Mouse (Mus musculus) forebrain, embryonic 16.5 days (tissue): ENCODE results near the gene Ldlrap1. TPM values are rescaled to one million over a fixed set of nuclear protein-coding genes. Genes with fewer than 3 reads are reported as not detected.

Experiments
- ATAC-seq: fragments of 200-750 bp; cut with Nextera tagmentation; 2 replicates; pipeline ENCODE4 v1.8.0; 2017; ENCODE audit warnings: mild to moderate bottlenecking, moderate library complexity
- H3K27ac ChIP-seq: fragments of 300-500 bp; sonication (generic); 2 replicates; pipeline ENCODE4 v1.5.1; 2014; ENCODE audit warnings: low read length, control low read depth
- H3K27me3 ChIP-seq: fragments of 300-500 bp; sonication (generic); replicated peaks from 2 replicates; pipeline ENCODE4 v1.6.1; 2014; ENCODE audit warnings: low read length; ENCODE audit not compliant: control insufficient read depth, insufficient read depth
- H3K36me3 ChIP-seq: fragments of 300-500 bp; sonication (generic); 2 replicates; pipeline ENCODE4 v1.6.1; 2014; ENCODE audit not compliant: control insufficient read depth, insufficient read depth
- H3K4me1 ChIP-seq: fragments of 300-500 bp; sonication (generic); replicated peaks from 2 replicates; pipeline ENCODE4 v1.6.1; 2014; ENCODE audit warnings: low read length; ENCODE audit not compliant: control insufficient read depth, insufficient read depth
- H3K4me2 ChIP-seq: fragments of 300-500 bp; sonication (generic); 2 replicates; pipeline ENCODE4 v1.6.1; 2014; ENCODE audit warnings: mild to moderate bottlenecking, low read length, control low read depth
- H3K4me3 ChIP-seq: fragments of 300-500 bp; sonication (generic); replicated peaks from 2 replicates; pipeline ENCODE4 v1.5.1; 2014; ENCODE audit warnings: mild to moderate bottlenecking, low read length, control low read depth
- H3K9ac ChIP-seq: fragments of 300-500 bp; sonication (generic); replicated peaks from 2 replicates; pipeline ENCODE4 v1.6.1; 2014; ENCODE audit warnings: low read depth, low read length, control low read depth
- H3K9me3 ChIP-seq: fragments of 300-500 bp; sonication (generic); 2 replicates; pipeline ENCODE4 v1.6.1; 2016; ENCODE audit warnings: low read length; ENCODE audit not compliant: control insufficient read depth
- WGBS: fragments of 180-500 bp; shearing (Covaris S2); extraction: QIAGEN DNeasy Blood & Tissue Kit; methylation state at CpG from one replicate; pipeline ENCODE4 v1.1.7; 2014; 5-methylcytosine and 5-hydroxymethylcytosine counted together
- polyA plus RNA-seq: library from polyadenylated mRNA; unstranded; fragments of >200 nt; fragmentation: Nextera tagmentation; extraction: Ambion mirVana; gene quantifications from 2 replicates; pipeline ENCODE4 v1.2.1, GENCODE M21; 2015

Gene Ldlrap1
- polyA plus RNA-seq, 1 experiment from 2014 or later = 2.9 TPM

DNA sequence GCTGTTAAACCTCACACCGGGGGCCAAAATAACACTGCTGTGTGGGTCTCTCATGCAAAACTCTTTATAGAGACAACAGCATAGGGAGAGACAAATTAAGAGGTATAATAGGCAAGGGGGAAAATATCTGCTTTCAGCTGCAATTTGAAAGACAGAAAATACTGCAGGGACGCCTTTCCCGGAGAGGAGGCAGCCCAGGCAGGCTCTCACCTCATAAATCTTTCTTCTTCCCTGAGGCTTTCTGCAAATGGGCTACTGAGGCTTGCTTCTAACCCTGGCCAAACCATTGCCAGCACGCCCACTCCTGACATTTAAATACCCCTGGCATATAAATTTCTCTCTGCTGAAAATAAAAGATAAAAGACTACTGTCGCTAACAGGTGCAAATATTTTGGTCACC lies 62.5 kb downstream of the Ldlrap1 start:
- Histone ChIP-seq H3K9ac (no peak overlapping the region), H3K27ac (no peak overlapping the region), H3K4me3 (no peak overlapping the region)

DNA sequence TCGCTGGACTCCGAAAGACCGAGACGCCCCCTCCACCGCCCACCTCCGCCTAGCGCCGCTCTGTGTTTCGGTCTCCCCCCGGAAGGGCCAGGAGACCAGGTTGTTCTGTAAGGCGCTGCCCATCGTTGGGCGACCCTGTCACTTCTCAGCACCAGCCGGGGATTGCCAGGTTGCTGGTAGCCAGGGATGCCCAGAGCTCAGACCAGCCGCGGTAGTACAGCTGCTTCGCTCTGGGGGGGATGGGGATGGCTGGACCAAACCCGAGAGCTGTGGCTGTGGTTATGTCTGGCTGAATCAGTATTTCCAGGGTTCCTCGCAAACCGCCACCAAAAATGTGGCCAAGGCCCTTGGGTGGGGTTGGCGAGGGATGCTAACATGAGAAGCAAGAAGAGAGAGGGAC lies 63.2 kb downstream of the Ldlrap1 start:
- peak overlapping the region; percentile 72 for H3K4me3 ChIP-seq
- peak overlapping the region; percentile 60 for H3K27ac ChIP-seq
- no peaks in the 10 kb centered on the region for H3K36me3 ChIP-seq
- H3K9me3 ChIP-seq = no peaks in the 10 kb centered on the region
- ATAC-seq = peak; percentile 38
- under 1% methylated on average over 21 of the region's 21 CpGs for WGBS
- peaks cover 4% of the 10 kb centered on the region; the same call in 1 of the 2 replicates for H3K27me3 ChIP-seq
- peaks cover 36% of the 10 kb centered on the region for H3K4me1 ChIP-seq
- H3K9ac ChIP-seq = peak overlapping the region; percentile 72
- peak overlapping the region; percentile 99 for H3K4me2 ChIP-seq

More for the DNA sequence above, 62.5 kb downstream of the Ldlrap1 start:
- no peak overlapping the region for H3K4me2 ChIP-seq
- no peaks in the 10 kb centered on the region for H3K36me3 ChIP-seq
- ATAC-seq = no peak
- H3K27me3 ChIP-seq = peaks cover 4% of the 10 kb centered on the region; the same call in 1 of the 2 replicates
- H3K4me1 ChIP-seq = peaks cover 36% of the 10 kb centered on the region
- WGBS = 64% methylated on average over 5 of the region's 5 CpGs
- H3K9me3 ChIP-seq = no peaks in the 10 kb centered on the region

DNA sequence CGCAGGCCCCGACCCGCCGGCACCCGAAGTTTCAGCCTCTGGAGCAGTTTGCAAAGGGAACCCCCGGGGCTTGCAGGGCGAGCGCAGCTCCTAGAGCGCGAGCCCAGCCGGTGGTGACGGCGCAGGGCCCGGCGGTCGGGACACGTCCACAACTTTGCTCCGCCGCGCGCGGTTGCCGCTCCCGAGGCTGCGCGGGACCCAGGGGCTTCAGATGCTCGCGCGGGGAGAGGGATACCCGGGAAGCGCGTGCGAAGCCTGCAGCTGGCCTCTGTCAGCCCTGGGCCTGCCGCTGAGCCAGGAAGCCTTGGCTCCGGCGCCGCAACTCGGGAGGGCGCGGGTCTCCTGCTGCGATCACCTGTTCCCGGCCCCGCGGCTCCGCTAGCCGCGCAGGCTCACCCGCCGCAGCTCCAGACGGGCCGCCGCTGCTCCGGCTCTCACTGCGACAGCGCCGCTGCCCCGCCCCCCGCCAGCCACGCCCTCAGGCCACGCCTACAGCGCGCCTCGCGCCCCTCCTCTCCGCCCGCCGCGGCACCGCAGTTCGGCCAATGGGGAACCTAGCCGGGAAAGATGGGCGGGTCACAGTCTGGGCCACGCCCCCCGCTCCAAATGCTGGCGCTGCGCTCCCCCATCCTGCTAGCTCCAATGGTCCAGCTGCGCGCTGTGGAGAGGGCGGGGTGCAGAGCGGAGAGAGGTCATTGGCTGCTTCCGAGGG lies 63.8 kb downstream of the Ldlrap1 start, which contains the start of gene Man1c1:
TSS of gene Man1c1 (minus strand) at position 456 of the 712 bp plus-strand sequence.
- no peaks in the 10 kb centered on the region for H3K36me3 ChIP-seq
- peaks cover 4% of the 10 kb centered on the region; the same call in 1 of the 2 replicates for H3K27me3 ChIP-seq
- H3K27ac ChIP-seq = peak within 1 kb of the TSS; percentile 60
- H3K4me2 ChIP-seq = peak within 1 kb of the TSS; percentile 99
- peaks cover 36% of the 10 kb centered on the region for H3K4me1 ChIP-seq
- H3K9ac ChIP-seq = peak within 1 kb of the TSS; percentile 72
- WGBS = under 1% methylated on average over 80 of the region's 81 CpGs
- ATAC-seq = peak; percentile 96
- H3K9me3 ChIP-seq = no peaks in the 10 kb centered on the region
- peak within 1 kb of the TSS; percentile 72 for H3K4me3 ChIP-seq

DNA sequence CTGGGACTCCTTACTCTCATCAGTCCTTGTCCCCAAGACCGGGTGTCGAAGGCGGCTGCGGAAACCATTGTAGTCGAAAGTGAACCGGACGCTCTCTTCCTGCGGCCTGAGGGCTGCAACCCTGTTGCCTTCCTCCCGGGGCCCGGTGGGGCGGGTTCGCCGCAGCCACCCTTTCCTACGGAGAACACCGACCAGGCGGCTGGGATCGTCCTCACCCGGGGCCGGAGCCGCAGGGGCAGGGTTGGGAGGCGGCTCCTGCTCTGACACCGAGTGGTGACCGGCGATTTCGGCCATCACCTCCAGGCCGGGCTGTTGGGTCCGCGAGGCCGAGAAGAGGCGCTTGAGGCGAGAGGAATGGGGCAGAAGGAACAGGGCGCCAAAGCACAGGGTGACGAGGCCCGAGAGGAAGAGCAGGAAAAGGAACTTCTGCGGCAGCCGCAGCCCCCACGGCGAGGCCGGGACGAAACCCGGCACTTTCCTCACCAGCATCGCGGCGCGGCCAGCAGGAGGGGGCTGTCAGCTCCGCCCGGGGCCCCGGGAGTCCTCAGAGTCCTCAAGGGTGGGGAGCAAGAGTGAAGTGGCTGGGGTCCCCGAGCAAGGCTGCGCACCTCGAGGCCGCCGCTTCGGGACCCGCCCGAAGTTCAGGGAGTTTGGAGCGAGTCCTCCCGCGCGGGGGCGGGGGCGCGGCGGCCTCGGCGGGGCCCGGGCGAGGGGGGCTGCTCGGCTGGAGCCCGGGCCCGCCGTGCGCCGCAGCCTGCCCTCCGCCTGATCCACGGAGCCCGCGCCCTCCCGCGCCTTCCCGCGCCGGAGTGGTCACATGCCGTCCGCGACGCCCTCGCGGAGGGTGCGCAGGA lies 64.6 kb downstream of the Ldlrap1 start:
- ATAC-seq = 0 out of 2 replicates have a peak, but pooled peaks have one; percentile 2
- Histone ChIP-seq H3K36me3 (no peaks in the 10 kb centered on the region), H3K4me3 (peak overlapping the region; percentile 72), H3K27ac (no peak overlapping the region), H3K9ac (peak overlapping the region; percentile 72), H3K27me3 (peaks cover 4% of the 10 kb centered on the region; the same call in 1 of the 2 replicates), H3K4me1 (peaks cover 36% of the 10 kb centered on the region), H3K4me2 (peak overlapping the region; percentile 99), H3K9me3 (no peaks in the 10 kb centered on the region)
- under 1% methylated on average over 79 of the region's 90 CpGs for WGBS

DNA sequence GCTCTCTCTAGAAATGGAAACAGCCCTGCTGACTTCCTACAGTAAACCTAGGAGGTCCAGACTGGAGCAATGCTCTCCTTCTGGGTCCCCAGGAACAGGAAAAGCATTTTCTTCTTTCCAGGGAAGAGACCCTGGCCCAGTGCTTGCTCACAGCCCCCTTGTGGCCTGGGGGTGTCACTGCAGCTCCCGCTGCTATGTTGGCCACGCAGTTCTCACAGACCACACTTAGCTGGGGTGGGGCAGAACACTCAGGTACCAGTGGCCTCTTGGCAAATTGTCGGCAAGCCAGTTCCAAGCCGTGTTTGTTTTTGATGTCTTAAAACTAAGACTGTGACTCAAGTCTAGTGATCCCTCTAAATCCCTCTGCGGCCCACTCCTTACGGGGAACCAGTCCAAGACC lies 65.9 kb downstream of the Ldlrap1 start:
- peaks cover 36% of the 10 kb centered on the region for H3K4me1 ChIP-seq
- WGBS = 41% methylated on average over 6 of the region's 6 CpGs
- no peaks in the 10 kb centered on the region for H3K36me3 ChIP-seq
- no peaks in the 10 kb centered on the region for H3K9me3 ChIP-seq
- no peak for ATAC-seq
- peaks cover 4% of the 10 kb centered on the region; the same call in 1 of the 2 replicates for H3K27me3 ChIP-seq
- no peak overlapping the region; the same call in 1 of the 2 replicates for H3K9ac ChIP-seq
- H3K4me2 ChIP-seq = peak overlapping the region; percentile 99
- H3K4me3 ChIP-seq = peak overlapping the region; percentile 72
- no peak overlapping the region for H3K27ac ChIP-seq

DNA sequence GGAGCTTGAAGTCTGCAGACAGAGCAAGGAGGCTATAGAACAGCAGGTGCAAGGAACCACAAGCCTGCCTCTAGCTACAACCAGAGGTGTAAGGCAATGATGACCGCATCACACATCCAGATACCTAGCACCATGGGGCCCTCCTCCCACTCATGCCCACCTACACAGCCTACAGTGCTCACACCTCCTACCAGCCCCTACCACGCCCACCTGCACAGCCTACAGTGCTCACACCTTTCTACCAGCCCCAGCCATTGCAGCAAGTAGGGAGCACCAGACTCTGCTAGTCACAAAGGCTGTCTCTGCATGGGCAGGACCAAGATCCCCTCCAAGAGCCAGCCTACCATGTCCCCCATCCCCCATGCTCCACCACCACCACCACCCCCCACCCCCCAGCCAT lies 66.9 kb downstream of the Ldlrap1 start:
- no peak for ATAC-seq
- Histone ChIP-seq H3K4me3 (no peak overlapping the region), H3K27ac (no peak overlapping the region), H3K4me2 (no peak overlapping the region; the same call in 1 of the 2 replicates), H3K27me3 (peaks cover 4% of the 10 kb centered on the region; the same call in 1 of the 2 replicates), H3K9ac (no peak overlapping the region), H3K9me3 (no peaks in the 10 kb centered on the region), H3K36me3 (no peaks in the 10 kb centered on the region), H3K4me1 (peaks cover 36% of the 10 kb centered on the region)
- WGBS = 90% methylated on average over 2 of the region's 2 CpGs

DNA sequence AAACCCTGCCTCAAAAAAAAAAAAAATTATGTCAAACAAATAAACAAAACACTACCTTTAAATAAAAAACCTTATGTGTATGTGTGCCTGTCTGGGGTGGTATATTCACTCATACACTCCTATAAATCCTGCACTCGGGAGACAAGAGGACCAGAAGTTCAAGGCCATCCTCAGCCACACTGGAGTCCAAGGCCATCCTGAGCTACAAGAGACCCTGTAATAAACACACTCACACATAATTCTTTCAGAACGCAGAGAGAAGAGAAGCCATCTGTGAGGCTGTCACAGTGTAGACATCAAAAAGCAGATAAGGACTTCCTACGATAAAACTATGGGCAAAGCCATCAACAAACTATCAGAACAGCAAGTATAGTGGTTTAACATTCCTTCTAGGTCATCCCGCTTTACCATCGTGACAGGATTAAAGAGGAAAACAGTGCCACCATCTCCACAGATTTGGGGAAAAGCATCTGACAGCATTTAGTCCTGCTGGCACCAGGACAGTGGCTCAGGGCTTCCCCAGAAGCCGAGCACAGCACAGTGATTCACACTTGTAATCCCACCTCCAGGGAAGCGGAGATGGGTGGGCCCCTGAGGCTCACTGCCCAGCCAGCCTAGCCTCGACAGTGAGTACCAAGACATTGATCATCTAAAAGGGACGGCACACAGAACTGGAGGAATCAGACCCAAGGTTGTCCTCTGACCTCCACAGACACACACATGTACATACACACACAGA lies 74.5 kb downstream of the Ldlrap1 start:
- Histone ChIP-seq H3K4me1 (no peaks in the 10 kb centered on the region), H3K9ac (no peak overlapping the region), H3K4me2 (no peak overlapping the region), H3K4me3 (no peak overlapping the region), H3K9me3 (peaks cover 4% of the 10 kb centered on the region), H3K27ac (no peak overlapping the region), H3K27me3 (no peaks in the 10 kb centered on the region), H3K36me3 (no peaks in the 10 kb centered on the region)
- 82% methylated on average over 9 of the region's 9 CpGs for WGBS
- no peak for ATAC-seq

DNA sequence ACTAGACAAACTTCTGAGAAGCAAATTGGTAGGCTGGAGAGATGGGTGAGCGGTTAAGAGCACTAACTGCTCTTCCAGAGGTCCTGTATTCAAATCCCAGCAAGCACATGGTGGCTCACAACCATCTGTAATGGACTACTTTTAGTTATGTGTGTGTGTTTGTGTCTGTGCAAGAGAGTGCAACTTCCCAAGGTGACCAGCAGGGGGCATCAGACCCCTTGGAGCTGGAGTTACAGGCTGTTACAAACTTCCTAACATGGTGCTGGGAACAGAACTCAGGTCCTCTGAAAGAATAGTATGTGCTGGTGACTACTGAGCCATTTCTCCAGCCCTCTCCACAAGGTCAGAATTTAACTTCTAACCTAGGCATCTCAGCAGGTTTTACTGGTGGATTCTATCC lies 75.4 kb downstream of the Ldlrap1 start:
- Histone ChIP-seq H3K4me1 (no peaks in the 10 kb centered on the region), H3K36me3 (no peaks in the 10 kb centered on the region), H3K27ac (no peak overlapping the region), H3K4me3 (no peak overlapping the region), H3K27me3 (no peaks in the 10 kb centered on the region), H3K9me3 (peaks cover 4% of the 10 kb centered on the region), H3K4me2 (no peak overlapping the region), H3K9ac (no peak overlapping the region)
- ATAC-seq = no peak
- 92% methylated on average over 1 of the region's 1 CpGs for WGBS
